Mouse (Mus musculus) retina, postnatal 7 days (tissue): Measurements from ENCODE around the gene Sohlh1.
"Not testable (repeated sequence)": the region's sequence is repeated elsewhere in the genome, so short reads cannot be mapped to it uniquely, and the experiment has no call there.

Source experiments
- DNase-seq: peaks from one replicate; pipeline ENCODE4 v3.0.0-alpha.2; 2012; ENCODE audit warnings: low read depth, low spot score

Sohlh1 gene

GRCm38 (mm10) chr2:25842161-25842560 is 4.9 kb downstream of the Sohlh1 start:
- no peak for DNase-seq

- peak; percentile 65 for DNase-seq
These were observed 10.8 kb downstream of the Sohlh1 start for GRCm38 (mm10) chr2:25836291-25836690.

DNA sequence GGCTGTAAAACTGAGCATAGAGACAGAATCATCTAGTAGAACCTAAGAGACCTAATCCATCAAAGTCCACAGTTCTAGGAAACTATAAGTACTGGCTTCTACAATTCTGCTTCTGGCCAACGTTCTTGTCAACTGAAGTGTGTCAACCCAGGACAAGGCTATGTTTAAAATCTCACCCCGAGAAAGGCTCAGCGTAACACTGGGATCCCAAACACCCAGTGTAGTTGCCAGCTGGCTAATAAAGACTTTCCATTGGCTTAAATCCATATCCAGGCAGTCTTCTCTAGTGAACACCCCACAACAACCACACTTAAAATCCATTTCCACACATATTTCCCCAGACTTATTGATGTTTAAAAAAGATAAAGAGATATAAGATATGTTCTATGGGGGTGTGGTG is 16.3 kb downstream of the Sohlh1 start:
- no peak for DNase-seq

DNA sequence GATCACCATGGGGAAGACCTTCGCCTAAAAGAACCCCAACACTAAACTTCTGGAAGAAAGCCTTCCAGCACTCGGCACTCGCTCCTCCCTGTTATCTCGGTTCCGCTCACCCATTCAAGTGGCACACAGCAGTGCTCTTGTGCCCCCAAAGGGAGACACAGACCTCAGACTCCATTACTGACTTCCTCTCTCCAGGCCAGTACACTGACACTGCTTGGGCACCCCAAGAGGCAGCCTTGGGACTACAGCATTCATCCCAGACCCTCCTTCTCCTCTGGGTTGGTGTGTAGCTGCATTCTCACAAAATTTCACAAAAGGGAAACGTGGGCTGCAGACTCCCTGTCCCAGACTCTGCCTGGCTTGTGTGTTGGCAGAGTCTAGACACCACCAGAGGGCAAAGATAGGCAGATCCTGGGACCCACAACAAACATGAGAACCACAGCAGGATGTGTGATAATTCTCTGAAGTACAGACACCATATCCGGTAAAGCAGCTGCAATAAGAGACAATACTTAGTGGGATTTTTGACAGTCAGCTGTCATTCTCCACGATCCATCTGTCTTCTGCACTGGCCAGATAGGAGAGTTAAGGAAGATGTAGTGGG is 18.6 kb downstream of the Sohlh1 start:
- no peak for DNase-seq

GRCm38 (mm10) chr2:25824751-25825150 is 22.3 kb downstream of the Sohlh1 start:
- no peak for DNase-seq

DNA sequence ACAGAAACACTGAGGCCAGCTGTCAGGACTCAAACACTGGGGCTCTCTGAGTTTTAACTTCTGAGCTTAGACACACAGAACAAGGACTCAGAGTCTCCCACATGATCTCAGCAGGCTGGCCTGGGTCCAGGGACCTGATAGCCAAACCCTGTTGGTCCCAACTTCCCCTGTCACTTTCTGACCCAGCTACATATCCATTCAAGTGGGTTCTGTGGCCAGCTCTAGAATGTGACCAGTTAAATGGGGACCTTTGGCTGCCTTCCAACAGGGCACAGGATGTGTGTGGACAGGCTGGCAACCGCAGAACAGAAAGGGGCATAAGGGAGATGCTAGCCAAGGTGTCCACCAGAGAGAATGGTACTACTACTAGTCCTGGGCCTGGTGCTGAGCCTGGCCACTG is 24.2 kb downstream of the Sohlh1 start, which contains the start of gene Lcn9:
Lcn9 (plus strand) TSS at position 348 of the 400 bp plus-strand sequence.
- DNase-seq, result no peak

DNA sequence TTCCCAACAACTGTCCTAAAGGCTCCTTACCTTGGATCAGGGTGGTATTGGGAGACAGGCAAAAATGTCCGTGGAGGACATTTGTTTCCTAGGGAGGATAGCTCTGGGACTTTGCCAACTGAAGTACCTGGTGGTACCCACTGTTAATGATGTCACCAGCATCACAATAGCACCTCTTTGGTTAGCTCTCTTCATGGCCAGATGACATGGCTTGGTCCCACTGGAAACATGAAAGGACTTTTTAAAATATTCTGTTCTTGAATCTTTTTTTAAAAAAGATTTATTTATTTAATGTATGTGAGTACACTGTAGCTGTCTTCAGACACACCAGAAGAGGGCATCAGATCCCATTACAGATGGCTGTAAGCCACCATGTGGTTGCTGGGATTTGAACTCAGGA is 31.3 kb downstream of the Sohlh1 start, which contains the start of gene Glt6d1:
Glt6d1 (minus strand) TSS at position 101 of the 400 bp plus-strand sequence.
- DNase-seq, result not testable (repeated sequence)

DNA sequence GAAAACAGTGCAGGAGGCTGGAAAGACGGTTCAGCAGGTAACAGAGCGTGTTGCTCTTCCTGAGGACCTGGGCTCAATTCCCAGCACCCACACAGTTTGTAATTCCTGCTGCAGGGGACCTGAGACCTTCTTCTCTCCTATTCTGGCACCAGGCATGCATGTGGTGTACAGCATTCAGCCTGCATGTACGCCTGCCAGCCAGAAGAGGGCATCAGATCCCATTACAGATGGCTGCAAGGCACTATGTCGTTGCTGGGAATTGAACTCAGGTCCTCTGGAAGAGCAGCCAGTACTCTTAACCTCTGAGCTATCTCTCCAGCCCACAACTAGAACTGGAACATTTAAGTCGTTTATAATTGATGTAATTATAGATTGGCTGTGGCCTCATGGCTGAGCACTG is 33.7 kb downstream of the Sohlh1 start:
- DNase-seq, result no peak

- no peak for DNase-seq
These were observed 35.3 kb downstream of the Sohlh1 start for GRCm38 (mm10) chr2:25811711-25812110.

GRCm38 (mm10) chr2:25798065-25798464 is 49.0 kb downstream of the Sohlh1 start:
- DNase-seq, result no peak

DNA sequence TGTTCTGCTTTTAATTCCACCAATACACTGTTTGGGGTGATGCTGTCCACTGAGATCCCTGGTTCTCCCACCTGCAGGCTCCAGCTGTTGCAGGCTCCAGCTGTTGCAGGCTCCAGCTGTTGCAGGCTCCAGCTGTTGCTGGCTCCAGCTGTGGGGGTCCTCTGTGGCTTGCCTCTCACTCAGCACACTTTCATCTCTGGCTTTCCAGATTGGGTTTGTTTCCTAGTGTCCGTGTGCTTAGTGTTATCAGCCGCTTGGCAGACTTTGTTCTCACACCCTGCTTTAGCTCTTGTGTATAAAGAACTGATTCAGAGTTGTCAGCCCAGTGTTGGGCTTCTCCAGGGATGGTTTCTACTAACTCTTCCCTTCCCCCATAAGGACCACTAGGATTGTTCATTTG is 49.4 kb downstream of the Sohlh1 start:
- DNase-seq, result no peak
